Mouse (Mus musculus) hindbrain, postnatal 0 days (tissue): Measurements from ENCODE around the gene Lyz1. TPM values are rescaled to one million over a fixed set of nuclear protein-coding genes. Genes with fewer than 3 reads are reported as not detected.
A peak's percentile ranks its signal among the peaks of the same experiment; 100 is the strongest.

Source experiments
- ATAC-seq: fragments of 200-750 bp; cut with Nextera tagmentation; 2 replicates; pipeline ENCODE4 v1.8.0; 2017; ENCODE audit warnings: mild to moderate bottlenecking, moderate TSS enrichment, moderate library complexity
- DNase-seq: peaks from one replicate; pipeline ENCODE4 v3.0.0-alpha.2; 2015; ENCODE audit warnings: low spot score
- H3K27ac ChIP-seq: fragments of 300-500 bp; sonication (generic); 2 replicates; pipeline ENCODE4 v1.5.1; 2014; ENCODE audit warnings: mild to moderate bottlenecking
- H3K27me3 ChIP-seq: fragments of 300-500 bp; sonication (generic); 2 replicates; pipeline ENCODE4 v1.6.1; 2014; ENCODE audit warnings: low read length, mixed read lengths; ENCODE audit not compliant: insufficient read depth
- H3K36me3 ChIP-seq: fragments of 300-500 bp; sonication (generic); 2 replicates; pipeline ENCODE4 v1.6.1; 2014; ENCODE audit warnings: low read length, mixed read lengths; ENCODE audit not compliant: insufficient read depth
- H3K4me1 ChIP-seq: fragments of 300-500 bp; sonication (generic); 2 replicates; pipeline ENCODE4 v1.6.1; 2014; ENCODE audit warnings: antibody characterized with exemption, low read length, mixed read lengths; ENCODE audit not compliant: insufficient read depth
- H3K4me2 ChIP-seq: fragments of 300-500 bp; sonication (generic); 2 replicates; pipeline ENCODE4 v1.6.1; 2014; ENCODE audit warnings: low read depth, mild to moderate bottlenecking, low read length, moderate library complexity, mixed read lengths
- H3K4me3 ChIP-seq: fragments of 300-500 bp; sonication (generic); 2 replicates; pipeline ENCODE4 v1.5.1; 2014; ENCODE audit warnings: low read length
- H3K9ac ChIP-seq: fragments of 300-500 bp; sonication (generic); replicated peaks from 2 replicates; pipeline ENCODE4 v1.6.1; 2014; ENCODE audit warnings: mild to moderate bottlenecking, low read length, moderate library complexity, mixed read lengths
- H3K9me3 ChIP-seq: fragments of 300-500 bp; sonication (generic); 2 replicates; pipeline ENCODE4 v1.6.1; 2016; ENCODE audit warnings: low read length, mixed read lengths
- CTCF ChIP-seq: IDR thresholded peaks from 2 replicates; pipeline ENCODE4 v1.5.1; 2016; ENCODE audit warnings: antibody characterized with exemption, control low read depth, low read depth
- WGBS: fragments of 180-500 bp; shearing (Covaris S2); extraction: QIAGEN DNeasy Blood & Tissue Kit; methylation state at CpG from one replicate; pipeline ENCODE4 v1.1.7; 2014; 5-methylcytosine and 5-hydroxymethylcytosine counted together
- polyA plus RNA-seq: library from polyadenylated mRNA; unstranded; fragments of >200 nt; fragmentation: Nextera tagmentation; extraction: Ambion mirVana; gene quantifications from 2 replicates; pipeline ENCODE4 v1.2.1, GENCODE M21; 2015
- total RNA-seq: library from RNA; depleted of rRNA; stranded (reverse); fragments of >200 nt; gene quantifications from 2 replicates; pipeline ENCODE4 v1.2.3, GENCODE M21; 2014; rRNA removed

The Lyz1 gene
- total and polyA plus RNA-seq, 2 experiments from 2014 or later: 0.68 TPM; not detected in 1

GRCm38 (mm10) chr10:117272023-117272422 is 20.6 kb downstream of the Lyz1 start:
- Histone ChIP-seq H3K4me1 (no peaks in the 10 kb centered on the region), H3K27ac (no peak overlapping the region), H3K27me3 (no peaks in the 10 kb centered on the region), H3K9me3 (no peaks in the 10 kb centered on the region), H3K4me3 (no peak overlapping the region), H3K9ac (no peak overlapping the region), H3K36me3 (no peaks in the 10 kb centered on the region), H3K4me2 (no peak overlapping the region)
- ATAC-seq: no peak
- peak; percentile 45 for TF ChIP-seq CTCF
- peak; percentile 18 for DNase-seq

DNA sequence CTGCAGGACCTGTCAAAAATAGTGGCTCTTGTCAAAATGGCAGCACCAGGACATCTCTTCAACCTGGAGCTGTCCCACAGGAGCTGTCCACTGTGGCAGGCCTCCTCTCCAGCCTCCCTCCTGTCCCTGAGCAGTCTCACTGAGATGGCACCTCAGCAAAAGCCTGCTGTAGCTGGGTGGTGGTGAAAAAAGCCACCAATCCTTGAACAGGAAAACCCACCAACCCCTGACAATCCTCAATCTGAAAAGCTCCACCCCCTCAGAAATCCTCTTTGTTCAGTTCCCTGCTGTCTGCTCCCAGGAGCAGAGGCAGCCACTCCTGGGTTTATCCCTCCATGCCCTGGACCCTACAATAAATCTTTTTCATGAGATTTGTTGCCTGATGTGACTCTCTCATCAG is 32.8 kb downstream of the Lyz1 start:
- H3K27ac ChIP-seq: no peak overlapping the region
- DNase-seq: no peak
- H3K9ac ChIP-seq: no peak overlapping the region
- no peaks in the 10 kb centered on the region for H3K9me3 ChIP-seq
- H3K4me1 ChIP-seq: no peaks in the 10 kb centered on the region
- no peaks in the 10 kb centered on the region for H3K36me3 ChIP-seq
- ATAC-seq: 0 out of 2 replicates have a peak, but pooled peaks have one; percentile 21
- TF ChIP-seq CTCF: no peak
- no peak overlapping the region for H3K4me3 ChIP-seq
- H3K4me2 ChIP-seq: no peak overlapping the region
- H3K27me3 ChIP-seq: no peaks in the 10 kb centered on the region

DNA sequence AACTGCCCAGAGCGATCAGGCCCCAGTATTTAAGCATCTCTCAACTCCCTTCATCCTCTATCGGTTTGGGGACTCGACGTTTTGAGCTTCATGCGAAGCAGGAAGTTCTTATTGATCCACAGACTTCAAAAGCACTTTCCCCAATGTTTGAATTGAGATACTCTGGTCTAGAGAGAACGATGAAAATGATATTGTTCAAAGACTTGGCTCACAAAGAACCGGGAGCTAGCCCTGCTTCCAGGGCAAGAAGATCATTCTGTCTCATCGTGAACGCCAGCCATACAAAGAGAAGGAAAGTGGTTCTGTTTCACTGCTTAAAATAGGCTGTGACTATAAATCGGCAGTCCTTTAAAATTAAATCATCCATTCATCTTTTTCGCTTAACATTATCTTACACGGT is 54.1 kb downstream of the Lyz1 start, which contains the start of gene 9530003J23Rik:
Gene 9530003J23Rik, minus strand, starts transcription at position 101 of the 400 bp plus-strand sequence.
- H3K9ac ChIP-seq: no peak within 1 kb of the TSS
- H3K27ac ChIP-seq: no peak within 1 kb of the TSS
- no peak for TF ChIP-seq CTCF
- H3K36me3 ChIP-seq: no peaks in the 10 kb centered on the region
- H3K27me3 ChIP-seq: no peaks in the 10 kb centered on the region
- no peak within 1 kb of the TSS for H3K4me3 ChIP-seq
- DNase-seq: no peak
- 89% methylated on average over 12 of the region's 12 CpGs for WGBS
- H3K4me2 ChIP-seq: no peak within 1 kb of the TSS
- H3K4me1 ChIP-seq: no peaks in the 10 kb centered on the region
- H3K9me3 ChIP-seq: no peaks in the 10 kb centered on the region
- ATAC-seq: no peak

Other genes starting within 250 kb of the Lyz1 start
- 0.16 TPM in 1 of 2 replicates, not detected in the other for gene Lrrc10, start 247.5 kb downstream of the Lyz1 start, total RNA-seq
- gene Lrrc10, start 247.5 kb downstream of the Lyz1 start, polyA plus RNA-seq: not detected in 2 replicates
- 234 and 266 TPM in 2 replicates for gene Cct2, start 229.1 kb downstream of the Lyz1 start, total RNA-seq
- gene Cct2, start 229.1 kb downstream of the Lyz1 start, polyA plus RNA-seq: 216 and 219 TPM in 2 replicates
- 18.9 and 19.3 TPM in 2 replicates for gene Frs2, start 144.3 kb downstream of the Lyz1 start, total RNA-seq
- 19.1 and 19.4 TPM in 2 replicates for gene Frs2, start 144.3 kb downstream of the Lyz1 start, polyA plus RNA-seq
- 41.4 and 47.2 TPM in 2 replicates for gene Yeats4, start 68.4 kb downstream of the Lyz1 start, total RNA-seq
- 83.4 and 85.4 TPM in 2 replicates for gene Yeats4, start 68.4 kb downstream of the Lyz1 start, polyA plus RNA-seq
- gene 9530003J23Rik, start 54.2 kb downstream of the Lyz1 start, total RNA-seq: not detected in 2 replicates
- not detected in 2 replicates for gene 9530003J23Rik, start 54.2 kb downstream of the Lyz1 start, polyA plus RNA-seq
- gene Lyz2, start 10.5 kb downstream of the Lyz1 start, total RNA-seq: 7.5 and 12.7 TPM in 2 replicates
- gene Lyz2, start 10.5 kb downstream of the Lyz1 start, polyA plus RNA-seq: 25.6 and 26.1 TPM in 2 replicates
- 100.0 and 127 TPM in 2 replicates for gene Cpsf6, start 87.1 kb upstream of the Lyz1 start, total RNA-seq
- 82.0 and 83.2 TPM in 2 replicates for gene Cpsf6, start 87.1 kb upstream of the Lyz1 start, polyA plus RNA-seq